Mouse (Mus musculus): Measurements from ENCODE around the gene Lnx1.

Lnx1 gene

GRCm38 (mm10) chr5:74697534-74697933 lies 5.2 kb downstream of the Lnx1 start:
- DNase-seq (ENCODE audit: low spot score) = no peak

GRCm38 (mm10) chr5:74694390-74694801 lies 8.3 kb downstream of the Lnx1 start:
- DNase-seq (ENCODE audit: low spot score) = no peak

- no peak for DNase-seq (ENCODE audit: low spot score)
Measured at GRCm38 (mm10) chr5:74693836-74694235, 8.9 kb downstream of the Lnx1 start.

GRCm38 (mm10) chr5:74692411-74693090 lies 10.2 kb downstream of the Lnx1 start:
- DNase-seq (ENCODE audit: low spot score) = no peak

GRCm38 (mm10) chr5:74688822-74689221 lies 13.9 kb downstream of the Lnx1 start:
- DNase-seq (ENCODE audit: low spot score) = no peak

GRCm38 (mm10) chr5:74684944-74685343 lies 17.8 kb downstream of the Lnx1 start:
- no peak for DNase-seq (ENCODE audit: low spot score)

- no peak for DNase-seq (ENCODE audit: low spot score)
Measured at GRCm38 (mm10) chr5:74683832-74684231, 18.9 kb downstream of the Lnx1 start.

- no peak for DNase-seq (ENCODE audit: low spot score)
Measured at GRCm38 (mm10) chr5:74682735-74683134, 20.0 kb downstream of the Lnx1 start.

- DNase-seq (ENCODE audit: low spot score) = no peak
Measured at GRCm38 (mm10) chr5:74679631-74680030, 23.1 kb downstream of the Lnx1 start.

GRCm38 (mm10) chr5:74678693-74679092 lies 24.0 kb downstream of the Lnx1 start:
- no peak for DNase-seq (ENCODE audit: low spot score)

GRCm38 (mm10) chr5:74677399-74678338 lies 25.0 kb downstream of the Lnx1 start:
- peak; percentile 72 for DNase-seq (ENCODE audit: low spot score)

- no peak for DNase-seq (ENCODE audit: low spot score)
Measured at GRCm38 (mm10) chr5:74672556-74672955, 30.2 kb downstream of the Lnx1 start.

- DNase-seq (ENCODE audit: low spot score) = no peak
Measured at GRCm38 (mm10) chr5:74670877-74671276, 31.8 kb downstream of the Lnx1 start.

GRCm38 (mm10) chr5:74669925-74670324 lies 32.8 kb downstream of the Lnx1 start:
- no peak for DNase-seq (ENCODE audit: low spot score)

- DNase-seq (ENCODE audit: low spot score) = no peak
Measured at GRCm38 (mm10) chr5:74668956-74669355, 33.8 kb downstream of the Lnx1 start.

- no peak for DNase-seq (ENCODE audit: low spot score)
Measured at GRCm38 (mm10) chr5:74662618-74663017, 40.1 kb downstream of the Lnx1 start.

- no peak for DNase-seq (ENCODE audit: low spot score)
Measured at GRCm38 (mm10) chr5:74661734-74662560, 40.8 kb downstream of the Lnx1 start.

GRCm38 (mm10) chr5:74659856-74660255 lies 42.9 kb downstream of the Lnx1 start:
- no peak for DNase-seq (ENCODE audit: low spot score)

- DNase-seq (ENCODE audit: low spot score) = no peak
Measured at GRCm38 (mm10) chr5:74659281-74659680, 43.4 kb downstream of the Lnx1 start.

GRCm38 (mm10) chr5:74657930-74658329 lies 44.8 kb downstream of the Lnx1 start:
- DNase-seq (ENCODE audit: low spot score) = no peak

- DNase-seq (ENCODE audit: low spot score) = no peak
Measured at GRCm38 (mm10) chr5:74656410-74656809, 46.3 kb downstream of the Lnx1 start.

- no peak for DNase-seq (ENCODE audit: low spot score)
Measured at GRCm38 (mm10) chr5:74654527-74654926, 48.2 kb downstream of the Lnx1 start.
